Mouse (Mus musculus) midbrain, postnatal 0 days (tissue): ENCODE measurements around the gene Ddx24. TPM values are rescaled to one million over a fixed set of nuclear protein-coding genes. Genes with fewer than 3 reads are reported as not detected.

Experiments
- ATAC-seq: fragments of 200-750 bp; cut with Nextera tagmentation; 2 replicates; pipeline ENCODE4 v1.8.0; 2017; ENCODE audit warnings: moderate number of reproducible peaks, mild to moderate bottlenecking, moderate TSS enrichment, moderate library complexity; ENCODE audit not compliant: low FRiP score
- DNase-seq: peaks from one replicate; pipeline ENCODE4 v3.0.0-alpha.2; 2015; ENCODE audit warnings: low spot score
- H3K27ac ChIP-seq: fragments of 300-500 bp; sonication (generic); 2 replicates; pipeline ENCODE4 v1.5.1; 2014; ENCODE audit warnings: low read depth, mild to moderate bottlenecking, low read length, mixed read lengths
- H3K27me3 ChIP-seq: fragments of 300-500 bp; sonication (generic); 2 replicates; pipeline ENCODE4 v1.6.1; 2014; ENCODE audit warnings: low read length, control low read depth, mixed read lengths; ENCODE audit not compliant: insufficient read depth
- H3K36me3 ChIP-seq: fragments of 300-500 bp; sonication (generic); 2 replicates; pipeline ENCODE4 v1.6.1; 2014; ENCODE audit warnings: low read length, control low read depth, mixed read lengths; ENCODE audit not compliant: insufficient read depth
- H3K4me1 ChIP-seq: fragments of 300-500 bp; sonication (generic); 2 replicates; pipeline ENCODE4 v1.6.1; 2014; ENCODE audit warnings: mild to moderate bottlenecking, control low read depth, antibody characterized with exemption, low read length, mixed read lengths; ENCODE audit not compliant: insufficient read depth
- H3K4me2 ChIP-seq: fragments of 300-500 bp; sonication (generic); 2 replicates; pipeline ENCODE4 v1.6.1; 2014; ENCODE audit warnings: low read depth, mild to moderate bottlenecking, low read length, mixed read lengths; ENCODE audit not compliant: poor library complexity, severe bottlenecking
- H3K4me3 ChIP-seq: fragments of 300-500 bp; sonication (generic); 2 replicates; pipeline ENCODE4 v1.5.1; 2014; ENCODE audit warnings: low read depth, mild to moderate bottlenecking, low read length, moderate library complexity
- H3K9ac ChIP-seq: fragments of 300-500 bp; sonication (generic); replicated peaks from 2 replicates; pipeline ENCODE4 v1.6.1; 2014; ENCODE audit warnings: mild to moderate bottlenecking, low read length, moderate library complexity, mixed read lengths; ENCODE audit not compliant: poor library complexity, severe bottlenecking
- H3K9me3 ChIP-seq: fragments of 300-500 bp; sonication (generic); 2 replicates; pipeline ENCODE4 v1.6.1; 2016; ENCODE audit warnings: low read length, control low read depth
- CTCF ChIP-seq: IDR thresholded peaks from 2 replicates; pipeline ENCODE4 v1.5.1; 2016; ENCODE audit warnings: antibody characterized with exemption, mild to moderate bottlenecking
- WGBS: fragments of 180-500 bp; shearing (Covaris S2); extraction: QIAGEN DNeasy Blood & Tissue Kit; methylation state at CpG from one replicate; pipeline ENCODE4 v1.1.7; 2014; 5-methylcytosine and 5-hydroxymethylcytosine counted together
- polyA plus RNA-seq: library from polyadenylated mRNA; unstranded; fragments of >200 nt; fragmentation: Nextera tagmentation; extraction: Ambion mirVana; gene quantifications from 2 replicates; pipeline ENCODE4 v1.2.1, GENCODE M21; 2015
- total RNA-seq: library from RNA; depleted of rRNA; stranded (reverse); fragments of >200 nt; gene quantifications from 2 replicates; pipeline ENCODE4 v1.2.3, GENCODE M21; 2014

The Ddx24 gene
- total and polyA plus RNA-seq, 2 experiments from 2014 or later, result 140 to 245 TPM

DNA sequence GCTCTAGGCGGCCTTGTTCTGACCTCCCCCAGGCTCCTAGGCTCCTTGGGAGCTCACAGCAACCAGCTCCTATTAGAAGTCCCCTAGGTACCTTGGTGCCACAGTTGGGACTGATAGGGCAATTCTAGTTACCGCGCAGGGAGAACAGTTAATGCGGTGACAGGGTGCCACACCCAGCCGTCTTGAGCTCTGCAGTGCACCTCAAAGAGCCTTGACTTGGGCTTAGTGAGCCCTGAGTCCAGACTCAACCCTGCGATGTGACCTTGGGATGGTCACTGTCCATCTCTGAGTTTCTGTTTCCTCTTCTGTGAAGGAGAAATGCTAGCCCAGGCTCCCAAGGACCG lies 57.3 kb downstream of the Ddx24 start:
- H3K27ac ChIP-seq, result no peak overlapping the region
- no peaks in the 10 kb centered on the region for H3K36me3 ChIP-seq
- ATAC-seq (no peak), DNase-seq (no peak)
- WGBS, result 85% methylated on average over 7 of the region's 7 CpGs
- no peak for TF ChIP-seq CTCF
- H3K4me3 ChIP-seq, result no peak overlapping the region
- H3K27me3 ChIP-seq, result no peaks in the 10 kb centered on the region
- H3K9me3 ChIP-seq, result no peaks in the 10 kb centered on the region
- H3K4me2 ChIP-seq, result 0 out of 2 replicates have a peak overlapping the region, but pooled peaks have one; percentile 20
- H3K9ac ChIP-seq, result no peak overlapping the region
- H3K4me1 ChIP-seq, result no peaks in the 10 kb centered on the region

DNA sequence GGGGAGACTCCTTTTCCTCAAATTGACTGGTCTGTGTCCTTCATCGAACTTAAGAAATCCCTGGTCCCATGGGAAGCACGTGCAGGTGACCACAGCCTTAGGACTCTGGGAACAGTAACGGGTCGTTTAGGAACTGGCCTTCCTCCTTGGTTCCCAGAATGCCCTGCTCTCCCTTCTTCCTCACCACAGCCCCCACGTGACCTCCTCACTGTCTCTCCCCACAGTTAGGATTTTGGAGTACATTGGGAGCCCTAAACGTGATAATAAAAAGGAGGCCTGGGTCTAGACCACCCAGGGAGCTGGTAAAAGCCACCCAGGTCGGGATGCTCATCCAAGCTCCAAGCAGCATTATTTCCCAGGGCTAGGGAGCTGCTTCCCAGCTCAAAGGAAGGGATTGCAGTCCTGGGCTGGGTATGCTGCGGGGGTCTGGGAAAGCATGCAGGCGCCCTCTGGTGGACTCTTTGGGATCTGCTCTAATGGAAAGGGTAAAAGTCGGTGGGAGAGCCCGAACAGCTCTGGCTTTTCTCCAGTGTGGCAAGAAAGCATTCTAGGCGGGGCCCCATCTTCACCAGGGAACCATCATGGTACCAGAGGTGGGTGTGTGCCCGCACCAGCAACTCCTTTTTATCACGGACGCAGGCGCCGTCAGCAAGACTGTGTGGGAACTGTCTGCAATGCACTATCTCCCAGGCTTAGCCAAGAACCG lies 57.9 kb downstream of the Ddx24 start:
- peak; percentile 90 for TF ChIP-seq CTCF
- H3K27ac ChIP-seq, result no peak overlapping the region
- H3K36me3 ChIP-seq, result no peaks in the 10 kb centered on the region
- H3K4me3 ChIP-seq, result no peak overlapping the region
- no peaks in the 10 kb centered on the region for H3K27me3 ChIP-seq
- H3K9ac ChIP-seq, result no peak overlapping the region
- no peaks in the 10 kb centered on the region for H3K9me3 ChIP-seq
- peak; percentile 81 for ATAC-seq
- DNase-seq, result peak; percentile 82
- H3K4me1 ChIP-seq, result no peaks in the 10 kb centered on the region
- H3K4me2 ChIP-seq, result 0 out of 2 replicates have a peak overlapping the region, but pooled peaks have one; percentile 20
- 20% methylated on average over 18 of the region's 18 CpGs for WGBS

DNA sequence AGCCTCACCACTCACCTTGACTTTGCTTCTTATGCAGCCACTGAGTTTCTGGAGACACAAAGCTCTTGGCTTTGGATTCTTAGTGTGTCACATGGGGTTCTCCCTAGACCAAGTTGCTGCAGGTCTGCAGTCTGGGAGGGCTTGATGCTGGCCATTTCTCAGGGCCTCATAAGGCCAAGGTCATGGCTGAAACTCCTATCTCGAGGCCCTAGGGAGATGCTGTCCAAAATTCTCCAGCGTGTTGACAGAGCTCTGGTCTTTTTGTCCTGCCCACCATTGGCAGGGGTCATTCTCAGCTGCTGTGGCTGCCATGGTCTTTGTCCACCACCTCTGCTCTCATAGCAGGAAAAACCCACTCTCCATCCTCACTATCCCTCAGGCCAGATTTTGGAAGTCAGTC lies 58.5 kb downstream of the Ddx24 start:
- no peak for TF ChIP-seq CTCF
- Histone ChIP-seq H3K9me3 (no peaks in the 10 kb centered on the region), H3K27me3 (no peaks in the 10 kb centered on the region), H3K27ac (no peak overlapping the region), H3K4me1 (no peaks in the 10 kb centered on the region), H3K9ac (no peak overlapping the region), H3K4me3 (no peak overlapping the region), H3K4me2 (no peak overlapping the region), H3K36me3 (no peaks in the 10 kb centered on the region)
- ATAC-seq (no peak), DNase-seq (no peak)
- WGBS, result 81% methylated on average over 2 of the region's 2 CpGs

DNA sequence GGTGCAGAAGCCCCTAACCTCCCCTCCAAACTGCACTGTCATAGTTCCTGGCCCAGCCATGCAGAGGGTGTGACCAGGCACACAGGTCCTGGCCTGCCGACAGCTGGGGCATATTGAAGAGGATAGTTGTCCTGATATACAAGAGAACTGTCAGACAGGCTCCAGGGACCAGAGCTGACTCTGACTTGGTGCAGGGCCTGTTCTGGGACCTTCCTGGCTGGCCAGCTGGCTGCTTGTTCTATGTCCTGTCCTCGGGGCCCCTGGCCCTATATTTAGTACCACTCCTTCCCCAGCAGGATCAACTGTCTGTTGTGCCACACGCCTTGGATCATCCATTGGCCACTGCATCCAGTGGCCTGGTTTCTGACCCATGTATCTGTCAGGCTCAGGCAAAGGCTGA lies 63.3 kb downstream of the Ddx24 start:
- WGBS, result 75% methylated on average over 3 of the region's 3 CpGs
- no peak overlapping the region for H3K27ac ChIP-seq

GRCm38 (mm10) chr12:103361539-103362307 lies 63.9 kb downstream of the Ddx24 start:
- H3K4me1 ChIP-seq, result no peaks in the 10 kb centered on the region
- no peak overlapping the region for H3K9ac ChIP-seq
- TF ChIP-seq CTCF, result no peak
- no peaks in the 10 kb centered on the region for H3K9me3 ChIP-seq
- H3K27me3 ChIP-seq, result no peaks in the 10 kb centered on the region
- H3K4me3 ChIP-seq, result no peak overlapping the region
- WGBS, result 88% methylated on average over 17 of the region's 17 CpGs
- H3K27ac ChIP-seq, result no peak overlapping the region
- no peaks in the 10 kb centered on the region for H3K36me3 ChIP-seq
- H3K4me2 ChIP-seq, result no peak overlapping the region
- DNase-seq (no peak), ATAC-seq (no peak)

More for the DNA sequence above, 63.3 kb downstream of the Ddx24 start:
- H3K36me3 ChIP-seq, result no peaks in the 10 kb centered on the region
- H3K4me1 ChIP-seq, result no peaks in the 10 kb centered on the region
- H3K9me3 ChIP-seq, result no peaks in the 10 kb centered on the region
- ATAC-seq (no peak), DNase-seq (no peak)
- H3K4me3 ChIP-seq, result no peak overlapping the region
- no peak overlapping the region for H3K4me2 ChIP-seq
- no peaks in the 10 kb centered on the region for H3K27me3 ChIP-seq
- no peak overlapping the region for H3K9ac ChIP-seq
- TF ChIP-seq CTCF, result no peak

GRCm38 (mm10) chr12:103360812-103361211 lies 64.8 kb downstream of the Ddx24 start:
- no peaks in the 10 kb centered on the region for H3K27me3 ChIP-seq
- DNase-seq (no peak), ATAC-seq (no peak)
- TF ChIP-seq CTCF, result no peak
- H3K9ac ChIP-seq, result no peak overlapping the region
- H3K9me3 ChIP-seq, result no peaks in the 10 kb centered on the region
- no peak overlapping the region for H3K4me2 ChIP-seq
- 87% methylated on average over 8 of the region's 8 CpGs for WGBS
- no peaks in the 10 kb centered on the region for H3K4me1 ChIP-seq
- H3K36me3 ChIP-seq, result no peaks in the 10 kb centered on the region
- no peak overlapping the region for H3K4me3 ChIP-seq
- no peak overlapping the region for H3K27ac ChIP-seq
